Mouse (Mus musculus) adrenal gland (tissue): ENCODE results near the gene Jtb.

Source experiments
- intact Hi-C: fragments of 180-260 bp; cut with DNase I; formaldehyde crosslinking; loops from one replicate; pipeline ENCODE4 v1.15.1; 2025

Jtb gene

DNA sequence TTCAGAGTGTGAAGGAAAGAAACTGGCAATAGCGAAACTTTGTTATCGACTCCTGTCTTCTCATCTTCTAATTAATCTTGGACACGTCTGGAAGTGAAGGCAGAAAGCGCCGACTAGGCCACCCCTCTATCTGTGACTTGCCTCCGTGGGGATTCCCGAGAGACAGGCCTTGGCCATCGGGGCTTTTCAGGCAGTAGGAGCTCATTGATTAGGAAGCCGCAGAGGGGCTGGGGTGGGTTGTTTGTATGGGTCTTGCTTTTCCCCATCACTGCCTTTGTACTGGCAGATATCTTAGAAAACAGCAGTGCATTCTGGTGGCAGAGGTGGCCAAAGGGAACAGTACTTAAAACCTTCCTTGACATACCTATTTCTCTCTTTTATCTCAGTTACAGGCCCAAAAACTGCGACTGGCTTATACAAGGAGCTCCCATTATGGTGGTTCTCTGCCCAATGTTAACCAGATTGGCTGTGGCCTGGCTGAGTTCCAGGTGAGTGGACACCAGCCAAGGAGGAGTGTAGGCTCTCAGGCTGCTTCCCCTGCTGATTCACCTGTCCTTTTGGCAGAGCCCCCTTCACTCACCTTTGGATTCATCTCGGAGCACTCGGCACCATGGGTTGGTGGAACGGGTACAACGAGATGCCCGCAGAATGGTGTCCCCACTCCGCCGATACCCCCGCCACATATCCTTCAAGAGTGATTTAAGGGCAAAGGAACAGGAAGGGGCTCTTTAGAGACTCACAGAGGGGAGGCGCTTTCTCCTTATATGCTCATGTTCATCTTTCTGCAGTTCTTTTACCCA lies 25.5 kb downstream of the Jtb start:
- intact Hi-C loops, result no loop called here

DNA sequence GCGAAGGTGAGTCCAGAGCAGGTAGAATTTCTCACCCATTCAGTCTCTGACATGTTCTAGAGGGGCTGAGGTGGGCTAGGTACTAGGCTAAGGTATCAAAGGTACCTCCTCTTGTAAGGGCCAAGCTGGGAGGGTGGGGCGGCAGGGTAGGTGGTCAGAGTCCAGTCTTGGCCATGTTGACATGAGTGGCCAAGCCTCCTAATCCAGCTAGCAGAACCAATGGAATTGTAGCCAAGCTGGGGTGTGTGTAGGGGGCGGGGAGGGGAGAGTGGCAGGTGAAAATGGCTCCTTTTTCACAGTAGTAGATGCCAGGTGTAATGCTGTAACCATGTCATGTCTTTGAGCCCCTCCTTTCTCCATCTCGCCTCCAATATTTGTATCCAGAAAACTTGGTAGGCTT lies 27.1 kb downstream of the Jtb start:
- intact Hi-C loops, result no loop called here

DNA sequence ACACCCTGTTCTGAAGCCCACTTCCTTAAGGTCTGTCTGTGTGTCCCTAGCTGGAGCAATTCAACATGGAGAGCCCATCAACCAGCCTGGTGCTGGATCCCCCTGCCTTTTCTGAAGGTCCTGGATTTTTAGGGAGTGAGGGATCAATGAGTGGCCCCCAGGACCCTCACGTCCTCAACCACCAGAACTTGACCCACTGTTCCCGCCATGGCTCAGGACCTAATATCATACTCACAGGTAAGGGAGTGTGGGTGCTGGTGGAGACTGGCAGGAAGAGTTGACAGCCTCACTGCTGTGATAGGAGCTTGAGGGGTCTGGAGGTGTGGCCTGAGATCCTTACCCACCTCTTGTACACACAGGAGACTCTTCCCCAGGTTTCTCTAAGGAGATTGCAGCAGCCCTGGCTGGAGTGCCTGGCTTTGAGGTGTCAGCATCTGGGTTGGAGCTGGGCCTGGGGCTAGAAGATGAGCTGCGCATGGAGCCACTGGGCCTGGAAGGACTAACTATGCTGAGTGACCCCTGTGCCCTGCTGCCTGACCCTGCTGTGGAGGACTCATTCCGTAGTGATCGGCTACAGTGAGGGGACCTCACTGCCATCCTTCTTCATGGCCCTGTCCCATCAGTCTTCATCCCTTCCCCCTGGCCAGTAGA lies 31.8 kb downstream of the Jtb start:
- intact Hi-C loops, result no loop called here

DNA sequence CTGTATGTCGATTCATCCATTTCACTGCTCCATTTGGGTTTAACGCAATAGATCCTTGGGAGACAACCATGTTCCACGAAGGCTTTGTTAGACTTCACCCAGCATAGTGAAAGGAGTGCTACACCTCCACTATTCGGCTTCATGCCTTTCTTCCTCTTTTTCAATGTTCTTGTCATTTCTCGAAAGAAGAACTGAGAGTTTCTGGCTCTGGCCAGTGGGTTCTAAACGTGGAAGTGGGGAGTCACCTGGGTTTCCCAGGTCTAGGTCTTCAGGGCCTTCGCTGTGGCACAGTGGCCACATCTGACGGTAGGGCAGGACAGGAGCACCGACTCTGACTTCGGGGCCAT lies 33.3 kb downstream of the Jtb start:
- intact Hi-C loops, result loop anchor here (2.0 kb wide), 1 partner anchor 108 kb away; no protein-coding TSS in a partner anchor

- intact Hi-C loops, result loop anchor here (2.0 kb wide), 1 partner anchor 108 kb away; no protein-coding TSS in a partner anchor
Observed at GRCm38 (mm10) chr3:90265034-90265931, 33.9 kb downstream of the Jtb start, which contains the start of gene Dennd4b. Gene Dennd4b (plus strand): TSS chr3:90265185.

DNA sequence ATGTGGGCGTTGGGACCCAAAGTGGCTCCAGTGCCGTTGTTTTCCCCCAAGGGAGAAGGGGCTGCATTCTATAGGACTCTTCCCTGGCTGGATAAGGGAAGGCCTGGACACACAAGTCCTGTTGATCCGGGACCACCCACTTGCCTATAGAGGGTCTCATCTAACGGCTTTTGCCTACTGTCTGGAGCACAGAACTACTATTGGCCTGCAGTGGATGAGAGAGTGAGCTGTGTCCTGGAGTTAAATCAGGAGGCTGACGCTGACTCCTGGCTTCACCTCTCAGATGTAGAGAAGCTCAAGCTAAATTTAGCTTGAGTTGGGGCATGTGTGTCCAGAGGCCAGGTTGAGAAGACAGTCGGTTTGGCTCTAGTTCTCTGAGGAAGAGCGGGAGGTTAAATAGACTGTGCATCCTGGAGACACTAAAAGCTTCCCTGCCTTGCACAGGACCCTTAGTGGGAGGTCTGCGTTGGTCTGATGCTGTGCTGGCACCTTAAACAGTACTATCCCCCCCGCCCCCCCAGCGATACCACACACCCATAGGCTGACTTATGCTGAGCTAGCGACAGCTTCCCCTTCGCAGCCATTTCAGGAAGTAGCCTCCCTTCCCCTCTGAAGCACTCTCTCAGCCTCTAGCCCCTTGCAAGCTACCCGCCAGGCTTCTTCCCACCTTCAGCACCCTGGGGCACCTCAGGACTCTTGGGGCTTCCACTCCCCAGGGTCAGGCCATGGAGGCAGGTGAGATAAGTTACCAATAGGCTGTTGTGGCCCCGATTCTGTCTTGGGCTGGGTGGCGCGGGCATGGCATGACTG lies 34.7 kb downstream of the Jtb start:
- intact Hi-C loops, result loop anchor here (2.0 kb wide), 1 partner anchor 107 kb away; no protein-coding TSS in a partner anchor

DNA sequence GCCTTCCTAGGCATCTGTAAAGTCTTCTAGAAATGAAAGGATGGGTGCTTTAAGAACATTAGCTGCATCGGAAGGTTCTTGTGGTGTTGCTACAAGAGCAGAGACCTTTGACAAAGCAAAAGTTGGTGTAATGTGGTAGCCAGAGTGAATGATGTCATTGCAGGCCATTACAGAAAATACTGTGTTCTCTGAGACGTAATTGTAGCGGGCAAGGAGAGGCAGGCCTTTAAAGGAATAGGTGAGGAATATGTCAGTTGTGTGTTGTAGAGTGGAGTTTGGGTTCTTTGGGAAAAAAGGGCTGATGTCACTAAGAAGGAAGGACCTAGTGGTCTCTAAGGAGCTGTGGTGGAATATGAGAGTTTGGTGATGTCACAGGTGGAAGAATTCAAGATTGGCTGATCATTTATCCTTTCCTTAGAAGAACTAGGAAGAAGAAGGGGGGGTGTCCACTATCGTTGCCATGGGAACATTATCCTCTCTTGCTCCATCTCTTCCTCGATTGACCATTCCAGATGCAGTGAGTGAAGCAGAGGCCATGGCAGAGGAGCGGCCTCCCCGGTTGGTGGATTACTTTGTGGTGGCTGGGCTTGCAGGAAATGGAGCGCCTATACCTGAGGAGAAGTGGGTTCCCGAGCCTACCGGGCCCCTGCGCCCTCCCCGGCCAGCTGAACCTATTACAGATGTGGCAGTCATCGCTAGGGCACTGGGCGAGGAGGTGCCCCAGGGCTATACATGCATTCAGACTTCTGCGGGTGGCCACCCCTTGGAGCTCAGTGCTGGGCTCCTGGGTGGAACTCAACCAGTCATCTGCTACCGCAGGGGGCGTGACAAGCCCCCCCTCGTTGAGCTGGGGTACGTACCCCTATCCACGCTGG lies 35.7 kb downstream of the Jtb start:
- intact Hi-C loops, result no loop called here

DNA sequence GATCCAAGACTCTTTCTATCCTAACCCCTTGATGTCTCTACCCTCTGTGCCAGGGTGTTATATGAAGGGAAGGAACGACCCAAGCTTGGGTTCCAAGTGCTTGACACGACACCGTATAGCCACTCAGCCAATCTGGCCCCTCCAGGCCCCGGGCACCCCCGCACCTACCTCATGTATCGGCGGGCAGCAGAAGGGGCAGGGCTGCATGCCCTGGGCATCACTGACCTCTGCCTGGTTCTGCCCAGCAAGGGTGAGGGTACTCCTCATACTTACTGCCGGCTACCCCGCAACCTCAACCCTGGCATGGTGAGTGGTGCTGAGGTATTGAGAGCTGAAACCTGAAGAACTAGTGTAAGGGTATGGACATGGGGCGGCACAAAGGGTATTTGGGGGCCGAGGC lies 36.8 kb downstream of the Jtb start:
- intact Hi-C loops, result no loop called here

- intact Hi-C loops, result no loop called here
Observed at GRCm38 (mm10) chr3:90268971-90269370, 37.6 kb downstream of the Jtb start.

GRCm38 (mm10) chr3:90270784-90271183 lies 39.4 kb downstream of the Jtb start:
- intact Hi-C loops, result loop anchor here (5.0 kb wide), 1 partner anchor 92 kb away; no protein-coding TSS in a partner anchor

DNA sequence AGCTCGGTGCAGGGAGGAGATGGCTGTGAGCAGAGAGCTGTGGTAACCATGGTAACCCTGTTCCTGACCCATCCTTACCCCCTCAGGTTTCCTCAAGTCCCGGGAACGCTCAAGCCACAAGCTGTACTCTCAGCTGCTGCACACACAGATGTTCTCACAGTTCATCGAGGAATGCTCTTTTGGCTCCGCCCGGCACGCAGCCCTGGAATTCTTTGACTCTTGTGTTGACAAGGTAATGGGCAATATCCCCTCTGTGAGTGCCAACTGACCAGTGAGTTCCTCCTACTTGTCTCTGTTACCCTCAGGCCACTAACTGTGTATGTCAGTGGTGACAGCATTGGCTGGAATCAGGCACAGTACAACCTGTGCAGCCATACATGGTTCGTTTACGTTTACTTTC lies 40.8 kb downstream of the Jtb start:
- intact Hi-C loops, result loop anchor here (5.0 kb wide), 1 partner anchor 90 kb away; no protein-coding TSS in a partner anchor

DNA sequence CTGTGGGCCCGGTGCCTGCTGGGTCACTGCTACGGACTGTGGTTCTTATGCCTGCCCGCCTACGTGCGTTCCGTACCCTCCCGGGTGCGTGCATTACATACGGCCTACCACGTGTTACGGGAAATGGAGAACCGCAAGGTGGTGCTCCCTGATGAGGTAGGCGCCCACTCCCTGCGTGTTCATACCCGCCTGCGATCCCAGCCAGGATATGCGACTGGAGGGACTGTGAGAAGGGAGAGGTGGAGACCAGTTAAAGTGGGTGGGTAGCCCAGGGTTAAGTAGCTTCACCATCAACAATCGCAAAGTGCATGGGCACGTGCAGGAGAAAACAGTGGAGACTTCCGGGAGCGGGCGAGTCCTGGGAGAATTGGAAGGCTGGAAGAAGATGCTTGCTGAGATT lies 42.5 kb downstream of the Jtb start:
- intact Hi-C loops, result loop anchor here (5.0 kb wide), 1 partner anchor 88 kb away; no protein-coding TSS in a partner anchor

DNA sequence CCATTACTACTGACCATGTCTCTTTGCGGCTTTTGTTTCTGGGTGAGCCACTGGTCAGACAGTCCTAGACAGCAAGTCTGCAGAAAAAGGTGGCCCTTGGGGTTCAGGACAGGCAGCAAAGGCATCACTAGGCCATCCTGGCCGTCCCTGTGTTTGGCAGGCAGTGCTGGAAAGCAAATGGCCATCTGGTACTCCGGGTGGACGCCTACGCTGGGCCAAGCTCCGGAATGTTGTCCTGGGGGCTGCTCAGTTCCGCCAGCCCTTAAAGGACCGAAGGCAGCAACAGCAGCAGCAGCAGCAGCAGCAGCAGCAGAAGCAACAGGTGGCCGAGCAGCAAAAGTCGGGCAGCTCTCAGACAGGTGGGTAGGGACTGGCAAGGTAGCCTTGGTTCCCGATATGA lies 43.9 kb downstream of the Jtb start:
- intact Hi-C loops, result no loop called here

GRCm38 (mm10) chr3:90276858-90277257 lies 45.5 kb downstream of the Jtb start:
- intact Hi-C loops, result no loop called here

DNA sequence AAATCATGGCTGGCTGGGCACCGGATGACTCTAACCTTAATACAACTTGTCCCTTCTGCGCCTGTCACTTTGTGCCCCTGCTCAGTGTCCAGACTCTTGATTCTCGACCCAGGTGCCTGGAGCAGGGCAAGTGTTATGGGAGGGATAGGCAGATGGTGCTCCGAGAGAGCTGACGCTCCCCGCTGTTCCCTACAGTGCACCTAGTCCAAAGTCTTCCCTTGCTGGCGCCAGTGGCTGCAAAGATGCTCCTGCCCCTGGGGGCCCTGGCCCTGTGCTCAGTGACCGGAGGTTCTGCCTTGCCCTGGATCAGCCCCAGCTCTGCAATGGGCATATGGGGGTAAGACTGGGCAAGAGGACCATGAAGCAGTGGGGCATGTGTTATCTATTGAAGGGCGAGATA lies 46.4 kb downstream of the Jtb start:
- intact Hi-C loops, result no loop called here

GRCm38 (mm10) chr3:90278211-90278610 lies 46.8 kb downstream of the Jtb start:
- intact Hi-C loops, result no loop called here

- intact Hi-C loops, result no loop called here
Observed at GRCm38 (mm10) chr3:90279216-90279615, 47.8 kb downstream of the Jtb start.

GRCm38 (mm10) chr3:90279743-90280142 lies 48.3 kb downstream of the Jtb start:
- intact Hi-C loops, result no loop called here

GRCm38 (mm10) chr3:90280708-90281107 lies 49.3 kb downstream of the Jtb start:
- intact Hi-C loops, result no loop called here

GRCm38 (mm10) chr3:90284150-90284549 lies 52.8 kb downstream of the Jtb start:
- intact Hi-C loops, result no loop called here
